Mouse (Mus musculus) heart, postnatal 4 days (tissue): ENCODE data around the gene Slc35f4. TPM values are rescaled to one million over a fixed set of nuclear protein-coding genes. Genes with fewer than 3 reads are reported as not detected.

Experiments
- DNase-seq: peaks from one replicate; pipeline ENCODE4 v3.0.0; 2021
- total RNA-seq, 2 experiments: library from RNA; stranded (reverse); gene quantifications; 2 replicates each; pipeline ENCODE4 v1.2.3; 2021

Slc35f4 gene
- not detected for total RNA-seq

DNA sequence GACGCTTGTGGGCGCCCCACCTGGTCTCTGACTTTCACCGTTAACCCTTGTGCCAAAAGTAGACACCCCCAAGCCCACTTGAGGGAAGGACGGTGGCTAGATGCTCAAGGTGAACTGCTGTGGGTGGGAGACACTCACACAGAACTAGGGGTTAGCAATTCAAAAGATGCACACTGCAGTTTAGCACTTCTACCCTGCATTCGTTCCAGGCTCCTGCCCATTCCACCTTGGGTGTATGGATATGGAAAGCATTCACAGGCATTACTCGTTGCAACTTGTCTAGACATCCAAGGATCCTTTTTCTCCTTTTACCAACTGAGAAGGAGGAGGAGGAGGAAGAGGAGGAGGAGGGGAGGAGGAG lies at the start of gene Slc35f4:
Slc35f4 (minus strand) TSS at position 116 of the 361 bp plus-strand sequence.
- no peak for DNase-seq

DNA sequence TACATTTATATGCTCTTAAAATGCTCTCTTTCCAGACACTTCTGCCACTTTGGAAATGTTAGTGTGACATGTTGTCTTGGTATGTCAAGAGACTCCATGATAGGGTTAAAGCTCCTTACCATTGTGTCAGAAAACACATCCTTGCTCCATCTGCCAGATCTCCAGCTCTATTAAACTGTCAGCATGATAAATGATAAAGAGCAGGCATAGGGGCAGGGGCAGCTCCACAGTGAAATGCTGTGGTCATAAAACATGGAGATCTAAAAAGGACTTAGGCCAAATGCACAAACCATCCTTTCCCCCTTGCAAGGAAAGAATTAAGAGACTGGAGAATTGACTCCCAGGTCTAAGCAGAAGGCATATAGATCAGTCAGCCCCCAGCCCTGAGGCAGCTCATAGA lies 42.5 kb upstream of the Slc35f4 start:
- DNase-seq: no peak

DNA sequence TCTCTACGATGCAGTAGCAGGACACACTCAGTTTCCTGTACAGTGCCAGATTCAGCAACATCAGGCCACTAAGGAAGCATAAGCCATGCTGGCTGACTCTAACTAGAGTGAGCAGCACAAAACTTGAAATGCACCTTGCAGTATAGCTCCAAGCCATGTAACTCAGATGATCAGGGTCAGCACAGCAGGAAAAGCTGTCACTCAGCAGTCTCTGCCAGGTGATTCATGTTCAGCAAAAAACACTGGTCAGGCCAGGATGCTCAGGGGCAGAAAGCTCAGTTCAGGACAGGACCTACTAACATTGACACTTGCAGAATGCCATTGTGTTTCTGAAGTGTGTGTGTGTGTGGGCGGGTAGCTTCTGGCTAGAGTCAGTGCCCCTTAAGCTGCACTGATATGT lies 34.9 kb upstream of the Slc35f4 start:
- no peak for DNase-seq

DNA sequence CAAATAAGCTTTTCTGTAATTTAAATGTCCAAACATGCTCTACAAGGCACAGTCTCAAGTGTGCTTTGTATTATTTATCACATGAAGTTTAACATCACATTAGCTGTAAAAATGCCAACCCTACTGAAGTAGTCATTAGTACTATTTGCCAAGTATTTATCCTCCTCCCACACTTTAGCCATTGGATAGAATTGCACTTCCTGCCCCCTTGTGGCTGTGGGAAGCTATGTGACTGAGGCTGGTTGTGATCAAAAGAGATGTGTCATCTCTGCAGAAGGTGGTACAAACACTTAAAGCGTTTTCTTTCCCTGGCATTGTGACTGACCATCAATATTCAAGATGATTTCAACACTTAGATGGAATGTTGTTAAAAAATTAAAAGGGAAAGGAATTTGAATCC lies 14.3 kb upstream of the Slc35f4 start:
- peak; percentile 53 for DNase-seq

DNA sequence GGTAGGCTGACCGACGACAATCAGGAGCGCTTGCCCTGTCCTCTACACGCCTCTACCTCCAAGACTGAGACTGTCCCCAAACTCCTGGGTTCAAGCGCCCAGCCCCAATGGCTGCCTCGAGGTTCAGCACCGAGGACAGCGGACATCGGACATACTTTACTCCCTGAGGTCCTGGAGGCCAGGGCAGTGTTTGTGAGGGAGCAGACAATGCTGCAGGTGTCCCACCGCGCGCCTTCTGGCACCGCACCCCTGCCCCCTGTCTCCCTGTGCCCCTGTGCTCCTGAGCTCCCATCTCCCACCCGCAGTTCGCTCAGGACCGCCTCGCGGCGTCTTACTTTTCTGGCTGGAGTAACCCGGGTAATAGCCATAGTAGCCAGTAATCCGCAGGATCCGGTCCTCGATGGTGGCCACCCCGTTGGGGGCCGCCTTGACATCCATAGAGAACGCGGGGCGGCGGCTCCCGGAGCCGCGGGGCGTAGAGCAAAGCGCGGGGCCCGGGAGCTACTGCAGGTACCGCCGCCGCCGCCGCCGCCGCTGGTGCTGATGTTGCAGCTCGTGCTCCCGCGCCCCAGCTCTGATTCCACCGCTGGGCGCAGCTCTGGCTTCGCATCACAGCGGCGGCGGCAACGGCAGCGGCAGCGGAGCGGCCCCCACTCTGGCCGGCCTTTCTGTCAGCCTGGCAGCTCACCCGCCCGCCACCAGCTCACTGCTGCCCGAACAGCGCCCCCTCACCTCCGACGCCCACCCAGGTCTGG lies 493 bp downstream of the Slc35f4 start:
- peak; percentile 84 for DNase-seq

- no peak for DNase-seq
Measured at GRCm38 (mm10) chr14:49524665-49525064, 1.2 kb downstream of the Slc35f4 start.

DNA sequence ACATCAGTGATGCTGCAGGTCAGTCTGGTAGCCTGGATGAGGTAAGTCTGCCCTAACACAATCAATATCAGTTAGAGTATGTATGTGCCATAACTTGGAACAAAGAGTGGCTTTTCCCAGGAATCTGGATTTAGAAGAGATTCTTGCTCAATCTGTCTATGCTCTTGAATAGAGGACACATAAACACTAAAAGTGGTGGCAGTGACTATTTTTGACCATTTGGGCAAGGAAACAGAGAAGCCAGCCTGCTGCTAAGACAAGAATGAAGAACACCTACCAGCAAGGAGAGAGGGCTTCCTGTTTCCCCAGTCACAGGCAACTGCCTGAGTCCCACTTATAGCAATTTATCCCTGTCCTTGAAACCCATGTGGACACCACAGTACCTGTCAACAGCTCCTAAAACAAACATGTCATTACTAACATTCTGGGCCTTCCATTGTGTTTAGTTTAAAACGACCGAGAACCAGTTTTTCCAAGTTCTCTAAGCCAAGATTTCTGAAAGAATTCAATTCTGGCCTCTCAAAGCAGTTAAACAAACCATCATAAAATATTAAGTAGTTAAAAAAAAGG lies 10.7 kb downstream of the Slc35f4 start:
- no peak for DNase-seq

- peak; percentile 58 for DNase-seq
Measured at GRCm38 (mm10) chr14:49514137-49514536, 11.7 kb downstream of the Slc35f4 start.

GRCm38 (mm10) chr14:49495192-49495591 lies 30.7 kb downstream of the Slc35f4 start:
- DNase-seq: no peak

- DNase-seq: peak; percentile 16
Measured at GRCm38 (mm10) chr14:49493793-49494192, 32.1 kb downstream of the Slc35f4 start.

DNA sequence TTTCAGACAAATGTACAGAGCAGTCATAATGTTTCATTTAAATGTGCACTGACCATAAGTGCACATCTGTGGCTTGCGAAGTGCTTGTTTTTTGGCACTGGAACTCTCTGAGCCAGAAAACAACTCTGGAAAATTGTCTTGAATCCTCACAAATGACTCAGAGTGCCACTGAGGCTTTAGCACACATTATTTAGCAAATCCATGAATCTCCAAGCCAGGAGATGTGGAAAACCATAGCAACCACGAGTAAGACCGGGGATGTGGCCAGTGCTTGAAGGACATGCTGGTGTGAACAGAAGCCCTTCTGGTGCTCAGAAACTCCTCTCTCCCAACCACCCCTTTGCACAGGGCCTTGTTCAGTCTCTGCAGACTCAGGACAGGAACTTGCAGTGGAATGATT lies 33.3 kb downstream of the Slc35f4 start:
- no peak for DNase-seq

GRCm38 (mm10) chr14:49476602-49477001 lies 49.2 kb downstream of the Slc35f4 start:
- no peak for DNase-seq

GRCm38 (mm10) chr14:49461761-49462160 lies 64.1 kb downstream of the Slc35f4 start:
- DNase-seq: no peak

GRCm38 (mm10) chr14:49460799-49461198 lies 65.0 kb downstream of the Slc35f4 start:
- no peak for DNase-seq

DNA sequence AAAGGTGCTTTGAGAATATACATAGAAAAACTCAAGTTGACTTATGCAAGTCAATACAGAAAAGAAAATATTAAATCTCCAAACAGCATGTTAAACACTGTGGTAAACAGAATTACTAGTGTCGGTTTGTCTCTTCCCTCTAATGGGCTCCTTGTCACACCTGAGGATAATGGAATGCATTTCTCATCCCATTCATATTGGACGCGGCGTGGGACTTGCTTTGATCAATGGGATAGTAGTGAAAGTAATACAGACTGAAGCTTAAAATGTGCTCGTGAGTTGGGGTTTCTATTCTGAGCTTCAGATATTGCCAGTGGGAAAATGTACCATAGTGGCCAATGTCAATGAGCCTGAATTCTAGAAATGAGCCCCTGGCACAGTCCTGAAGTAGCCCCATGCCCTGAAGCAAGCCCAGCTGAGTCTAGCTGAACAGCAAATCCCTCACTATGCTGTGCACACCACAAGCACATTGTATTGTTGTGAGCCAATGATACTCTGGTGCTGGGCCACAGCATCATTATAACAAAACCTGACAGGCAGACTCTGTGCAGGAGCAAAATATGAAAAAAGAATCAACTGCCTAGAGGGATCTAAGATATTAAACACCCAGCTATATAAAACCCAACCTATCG lies 71.4 kb downstream of the Slc35f4 start:
- DNase-seq: no peak

DNA sequence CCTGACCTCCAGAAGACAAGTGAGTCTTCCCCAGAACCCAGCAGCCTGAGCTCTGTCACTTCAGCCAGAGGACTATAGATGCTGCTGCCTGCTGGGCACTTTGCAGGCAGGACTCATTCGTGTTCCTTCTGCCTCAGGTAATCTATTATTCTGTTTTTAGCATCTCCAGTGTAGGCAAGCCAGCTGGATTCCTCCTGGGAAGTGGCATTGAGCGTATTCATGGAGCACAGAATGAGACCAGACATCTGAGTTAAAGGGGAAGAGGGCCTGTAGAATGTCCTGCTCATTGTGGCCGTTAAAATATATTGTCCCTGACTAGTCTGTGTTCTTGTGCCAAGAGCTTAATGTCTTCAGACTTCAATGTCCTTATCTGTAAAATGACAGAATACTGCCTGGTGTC lies 72.1 kb downstream of the Slc35f4 start:
- no peak for DNase-seq

DNA sequence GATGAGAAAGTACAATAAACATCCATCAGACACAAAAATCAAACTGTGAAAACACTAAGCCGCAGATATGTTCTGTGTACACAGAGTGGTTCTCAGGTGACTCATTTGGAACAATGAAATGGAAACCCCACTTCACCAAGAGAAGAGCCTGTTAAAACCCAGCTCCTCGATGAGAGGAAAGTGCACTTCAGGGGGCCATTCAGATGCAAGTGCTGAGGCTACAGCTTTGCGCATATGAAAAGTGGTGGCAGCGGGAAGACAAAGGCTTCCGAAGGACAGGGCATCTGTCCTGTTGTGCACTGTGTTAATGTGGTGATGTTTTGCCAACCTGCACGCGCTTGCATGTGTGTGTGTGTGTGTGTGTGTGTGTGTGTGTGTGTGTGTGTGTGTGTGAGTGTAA lies 78.2 kb downstream of the Slc35f4 start:
- no peak for DNase-seq

DNA sequence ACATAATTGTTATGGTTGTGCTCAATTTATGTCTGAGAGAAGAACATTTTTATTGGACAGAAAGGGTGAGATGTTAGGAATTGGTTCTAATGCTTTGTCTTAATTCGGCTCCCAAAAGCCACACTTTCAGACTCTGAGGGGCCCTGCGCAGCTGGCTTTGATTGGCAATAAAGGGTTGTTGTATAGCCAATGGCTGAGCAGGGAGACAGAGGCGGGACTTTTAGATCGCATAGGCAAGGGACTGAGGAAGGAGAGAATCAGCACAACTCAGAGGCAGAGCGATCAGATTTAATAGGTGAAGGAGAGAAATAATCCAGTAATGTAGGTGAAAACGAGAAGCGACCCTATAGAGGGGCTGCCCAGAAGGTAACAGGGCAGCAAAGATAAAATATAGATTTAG lies 79.4 kb downstream of the Slc35f4 start:
- DNase-seq: no peak

DNA sequence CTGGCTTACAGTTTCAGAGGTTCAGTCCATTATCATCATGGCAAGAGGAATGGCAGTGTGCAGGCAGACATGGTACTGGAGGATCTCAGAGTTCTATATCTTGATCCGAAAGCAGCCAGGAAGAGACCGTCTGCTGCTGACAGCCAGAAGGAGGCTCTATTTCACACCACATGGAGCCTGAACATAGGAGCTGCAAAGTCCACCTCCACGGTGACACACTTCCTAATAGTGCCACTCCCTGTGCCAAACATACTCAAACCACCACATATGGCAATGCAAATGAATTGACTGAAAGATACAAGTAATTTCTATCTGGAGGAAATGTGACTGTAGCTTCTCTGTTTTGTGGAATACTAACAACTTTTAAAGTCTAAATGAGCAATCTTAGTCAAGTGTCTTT lies 89.0 kb downstream of the Slc35f4 start:
- DNase-seq: no peak

DNA sequence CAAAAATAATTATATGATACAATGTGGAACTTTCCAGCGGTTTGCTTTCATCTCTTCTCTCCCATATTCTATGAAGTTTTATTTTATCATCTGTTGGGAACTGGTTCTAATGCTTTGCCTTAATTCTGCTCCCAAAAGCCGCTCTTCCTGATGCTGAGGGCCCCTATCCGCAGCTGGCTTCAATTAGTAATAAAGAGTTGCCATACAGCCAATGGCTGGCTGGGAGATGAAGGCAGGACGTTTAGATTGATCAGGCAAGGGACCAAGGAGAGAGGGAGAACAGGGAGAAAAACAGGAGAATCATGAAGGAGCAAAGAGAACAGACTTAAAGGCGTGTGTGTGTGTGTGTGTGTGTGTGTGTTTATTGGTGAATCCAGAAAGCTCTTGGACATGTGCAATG lies 94.0 kb downstream of the Slc35f4 start:
- no peak for DNase-seq

GRCm38 (mm10) chr14:49392482-49392881 lies 133.4 kb downstream of the Slc35f4 start:
- DNase-seq: peak; percentile 24

- DNase-seq: no peak
Measured at GRCm38 (mm10) chr14:49362161-49362560, 163.7 kb downstream of the Slc35f4 start.

GRCm38 (mm10) chr14:49355561-49355960 lies 170.3 kb downstream of the Slc35f4 start:
- DNase-seq: no peak

GRCm38 (mm10) chr14:49348897-49349250 lies 177.0 kb downstream of the Slc35f4 start:
- DNase-seq: peak; percentile 52
